Mouse (Mus musculus) bone marrow, adult 2 months (tissue): ENCODE results near the gene Rprd1b. TPM values are rescaled to one million over a fixed set of nuclear protein-coding genes. Genes with fewer than 3 reads are reported as not detected.

Experiments used
- H3K27ac ChIP-seq: fragments of 200-500 bp; 2 replicates; pipeline ENCODE4 v1.5.1; 2012; ENCODE audit warnings: low read depth, mild to moderate bottlenecking, control low read depth, inconsistent platforms, low read length; ENCODE audit not compliant: control insufficient read depth, poor library complexity, insufficient read depth
- H3K4me1 ChIP-seq: fragments of 200-500 bp; 2 replicates; pipeline ENCODE4 v1.6.1; 2011; ENCODE audit warnings: low read length; ENCODE audit not compliant: control insufficient read depth, insufficient read depth
- H3K4me3 ChIP-seq: fragments of 200-500 bp; replicated peaks from 2 replicates; pipeline ENCODE3; 2011; ENCODE audit warnings: mild to moderate bottlenecking, low read depth, low read length, control low read depth; ENCODE audit not compliant: control insufficient read depth
- CTCF ChIP-seq: fragments of 200-500 bp; IDR thresholded peaks from 2 replicates; pipeline ENCODE4 v1.5.1; 2011; ENCODE audit warnings: low read length, control low read depth; ENCODE audit not compliant: control insufficient read depth, insufficient read depth
- POLR2A ChIP-seq: fragments of 200-500 bp; IDR thresholded peaks from 2 replicates; pipeline ENCODE4 v1.6.1; 2011; ENCODE audit warnings: low read depth, mild to moderate bottlenecking, control low read depth, low read length, borderline replicate concordance; ENCODE audit not compliant: control insufficient read depth
- WGBS: fragments of 180-500 bp; shearing (Covaris S2); methylation state at CpG from one replicate; pipeline ENCODE4 v1.1.7; 2018; 5-methylcytosine and 5-hydroxymethylcytosine counted together
- polyA plus RNA-seq: library from polyadenylated mRNA; stranded (reverse); fragments of >200 nt; gene quantifications from 2 replicates; pipeline ENCODE4 v1.2.4, GENCODE M21; 2011; ENCODE audit warnings: low replicate concordance; ENCODE audit not compliant: missing spikeins, insufficient read depth, insufficient read length

The Rprd1b gene
- polyA plus RNA-seq, 1 experiment, result 8.6 TPM

DNA sequence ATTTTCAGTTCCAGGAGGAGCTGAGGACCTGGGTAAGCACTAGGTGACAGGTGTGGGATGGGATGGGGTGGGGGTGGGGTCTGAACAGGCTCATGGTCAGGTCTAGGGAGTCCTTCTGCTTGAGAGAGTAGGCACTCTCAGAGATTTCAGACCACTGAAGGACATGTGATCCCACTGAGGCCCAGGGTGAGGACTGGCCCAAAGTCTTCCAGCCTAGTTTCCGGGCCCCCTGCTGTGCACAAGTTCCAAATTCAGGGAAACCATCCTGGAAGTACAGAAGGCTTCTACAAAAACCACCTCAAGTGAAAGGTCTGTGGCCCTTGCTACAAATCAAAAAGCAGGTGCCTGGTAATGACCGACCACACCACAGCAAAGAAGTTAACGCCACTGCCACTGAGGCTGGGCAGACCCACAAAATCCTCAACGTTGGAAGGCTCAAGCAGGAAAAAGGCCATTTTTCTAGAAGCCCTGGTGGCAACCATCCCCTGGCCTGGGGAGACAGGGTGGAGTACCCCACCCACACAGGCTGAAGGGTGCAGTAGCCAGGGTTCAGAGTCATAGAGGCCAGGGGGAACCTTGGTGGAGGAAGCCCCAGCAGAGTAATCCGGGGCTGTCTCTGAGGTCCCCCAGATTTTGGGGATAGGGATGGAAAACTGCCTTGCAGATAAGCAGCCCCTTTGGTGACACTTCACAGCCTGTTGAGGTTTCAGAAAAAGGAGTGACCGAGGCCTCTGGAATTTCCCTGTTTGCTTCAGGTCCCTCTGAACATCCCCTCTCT lies 116.6 kb downstream of the Rprd1b start:
- peak overlapping the region; percentile 81 for H3K4me3 ChIP-seq
- H3K4me1 ChIP-seq, result peaks cover 6% of the 10 kb centered on the region; the same call in 1 of the 2 replicates
- 75% methylated on average over 6 of the region's 6 CpGs for WGBS
- no peak overlapping the region for H3K27ac ChIP-seq
- TF ChIP-seq POLR2A (no peak), CTCF (no peak)

DNA sequence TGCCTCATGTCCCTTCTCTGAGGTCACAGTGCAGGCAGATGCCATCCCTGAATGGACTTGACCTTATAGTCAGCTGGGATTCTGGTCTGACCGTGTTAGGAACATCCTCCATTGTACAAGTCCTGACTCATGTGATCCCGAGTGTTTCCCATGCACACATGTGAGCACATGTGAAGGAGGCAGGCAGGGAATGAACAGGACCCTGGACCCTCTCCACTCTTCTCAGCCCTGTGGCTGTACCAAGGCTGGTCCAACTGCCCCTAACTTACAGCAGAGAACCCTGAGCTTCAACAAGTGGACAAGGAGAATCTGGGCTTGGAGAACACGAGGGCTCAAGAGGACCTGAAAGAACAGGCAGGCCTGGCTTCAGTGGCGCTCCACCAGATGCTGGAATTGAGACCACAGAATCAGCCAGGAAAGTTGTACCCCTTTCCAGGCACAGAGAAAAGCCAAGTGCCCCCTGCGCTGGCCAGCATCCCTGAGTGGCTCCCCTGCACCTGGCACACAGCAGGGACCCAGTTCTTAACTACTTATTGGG lies 117.3 kb downstream of the Rprd1b start:
- Histone ChIP-seq H3K27ac (no peak overlapping the region), H3K4me3 (peak overlapping the region; percentile 81), H3K4me1 (peaks cover 6% of the 10 kb centered on the region; the same call in 1 of the 2 replicates)
- WGBS, result 79% methylated on average over 5 of the region's 5 CpGs
- TF ChIP-seq POLR2A (no peak), CTCF (no peak)

DNA sequence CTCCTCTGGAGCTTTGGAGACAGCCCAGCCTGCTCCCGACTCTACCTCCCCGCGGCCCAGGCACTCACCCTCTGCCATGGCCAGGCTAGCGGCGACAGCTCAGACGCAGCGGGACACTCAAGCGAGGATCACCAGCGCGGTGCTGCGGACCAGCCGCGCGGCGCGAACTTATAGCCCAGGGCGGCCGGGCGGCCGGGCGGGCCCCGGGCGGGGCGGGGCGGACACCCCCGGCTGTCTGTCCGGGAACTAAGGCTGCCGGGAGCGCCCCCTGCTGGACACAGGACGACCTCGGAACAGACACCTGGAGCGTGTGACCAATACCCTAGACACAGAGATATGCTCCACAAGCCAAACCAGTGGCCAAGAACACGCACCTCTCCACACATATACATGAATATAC lies 117.9 kb downstream of the Rprd1b start, which contains the start of gene Tgm2:
Tgm2 (minus strand) TSS at position 214 of the 400 bp plus-strand sequence.
- peak within 1 kb of the TSS; percentile 71 for H3K27ac ChIP-seq
- under 1% methylated on average over 33 of the region's 33 CpGs for WGBS
- peak; percentile 73 for TF ChIP-seq CTCF
- peak; percentile 62; the same call in 1 of the 2 replicates for TF ChIP-seq POLR2A
- peak within 1 kb of the TSS; percentile 81 for H3K4me3 ChIP-seq
- H3K4me1 ChIP-seq, result peaks cover 4% of the 10 kb centered on the region; the same call in 1 of the 2 replicates

DNA sequence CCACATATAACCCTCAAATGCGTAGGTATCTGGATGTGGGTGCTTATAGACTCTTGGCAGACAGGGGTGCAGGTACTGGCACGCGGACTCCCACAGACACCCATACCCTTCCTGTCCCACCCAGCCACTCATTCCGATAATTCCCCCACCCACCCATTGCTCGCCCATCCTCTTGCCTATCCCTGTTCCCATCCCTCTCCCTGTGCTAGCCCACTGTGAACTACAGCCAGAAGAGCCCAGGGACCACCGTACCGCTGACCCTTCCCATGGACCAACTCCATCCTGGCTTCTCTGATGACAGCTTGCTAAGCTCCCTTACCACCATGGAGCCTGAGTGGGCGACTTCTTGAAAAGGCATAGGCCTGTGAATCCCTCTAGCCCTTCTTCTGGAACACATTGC lies 118.7 kb downstream of the Rprd1b start:
- Histone ChIP-seq H3K4me1 (peaks cover 1% of the 10 kb centered on the region; the same call in 1 of the 2 replicates), H3K4me3 (no peak overlapping the region), H3K27ac (no peak overlapping the region)
- no peak for TF ChIP-seq CTCF
- TF ChIP-seq POLR2A, result no peak
- 88% methylated on average over 8 of the region's 8 CpGs for WGBS

DNA sequence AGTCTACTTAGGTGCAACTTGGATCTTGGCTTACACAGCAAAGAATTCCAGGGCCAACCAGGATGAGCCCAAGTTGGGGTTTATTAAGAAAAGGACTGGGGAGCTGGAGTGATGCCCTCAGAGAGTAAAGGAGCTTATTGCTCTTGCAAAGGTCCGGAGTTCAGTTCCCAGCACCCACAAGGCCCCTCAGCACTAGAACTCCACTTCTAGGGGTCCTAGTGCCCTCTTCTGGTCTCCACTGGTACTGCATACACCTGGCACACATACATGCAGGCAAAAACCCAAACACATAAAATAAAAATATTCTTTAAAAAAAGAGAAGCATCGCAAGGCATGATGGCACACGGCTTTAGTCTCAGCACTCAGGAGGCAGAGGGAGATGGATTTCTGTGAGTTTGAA lies 122.8 kb downstream of the Rprd1b start:
- Histone ChIP-seq H3K4me1 (peaks cover 4% of the 10 kb centered on the region; the same call in 1 of the 2 replicates), H3K4me3 (no peak overlapping the region), H3K27ac (no peak overlapping the region)
- 92% methylated on average over 3 of the region's 3 CpGs for WGBS
- TF ChIP-seq CTCF (no peak), POLR2A (no peak)

DNA sequence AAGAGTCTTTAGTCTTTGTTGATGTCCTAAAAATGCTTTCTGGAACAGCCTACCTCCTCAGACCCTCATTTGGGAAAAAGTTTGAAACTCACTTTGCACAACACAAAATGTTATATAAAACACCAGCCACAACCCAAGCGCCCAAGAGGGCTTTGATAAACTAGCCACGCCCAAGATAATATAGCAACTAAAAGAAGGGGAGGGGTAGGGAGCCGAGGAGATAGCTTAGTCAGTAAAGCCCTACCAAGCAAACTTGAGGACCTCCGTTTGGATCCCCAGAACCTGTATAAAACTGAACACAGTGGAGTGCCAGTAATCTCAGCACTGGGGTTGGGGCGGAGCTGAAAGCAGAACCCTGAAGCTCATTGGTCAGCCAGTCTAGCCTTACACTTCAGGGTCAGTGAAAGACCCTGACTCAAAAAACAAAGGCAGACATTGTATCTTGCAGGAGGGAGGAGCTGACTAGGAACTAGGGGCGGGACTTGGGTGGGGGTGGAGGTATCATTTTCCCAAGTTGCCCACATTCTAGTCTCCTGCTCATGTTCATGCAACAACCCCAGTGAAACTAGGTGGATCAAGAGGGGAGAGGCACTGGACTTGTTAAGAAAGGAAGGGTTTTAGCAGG lies 124.5 kb downstream of the Rprd1b start:
- H3K4me1 ChIP-seq, result peaks cover 4% of the 10 kb centered on the region; the same call in 1 of the 2 replicates
- no peak overlapping the region for H3K27ac ChIP-seq
- TF ChIP-seq POLR2A, result no peak
- no peak for TF ChIP-seq CTCF
- H3K4me3 ChIP-seq, result no peak overlapping the region
- WGBS, result 51% methylated on average over 6 of the region's 6 CpGs

DNA sequence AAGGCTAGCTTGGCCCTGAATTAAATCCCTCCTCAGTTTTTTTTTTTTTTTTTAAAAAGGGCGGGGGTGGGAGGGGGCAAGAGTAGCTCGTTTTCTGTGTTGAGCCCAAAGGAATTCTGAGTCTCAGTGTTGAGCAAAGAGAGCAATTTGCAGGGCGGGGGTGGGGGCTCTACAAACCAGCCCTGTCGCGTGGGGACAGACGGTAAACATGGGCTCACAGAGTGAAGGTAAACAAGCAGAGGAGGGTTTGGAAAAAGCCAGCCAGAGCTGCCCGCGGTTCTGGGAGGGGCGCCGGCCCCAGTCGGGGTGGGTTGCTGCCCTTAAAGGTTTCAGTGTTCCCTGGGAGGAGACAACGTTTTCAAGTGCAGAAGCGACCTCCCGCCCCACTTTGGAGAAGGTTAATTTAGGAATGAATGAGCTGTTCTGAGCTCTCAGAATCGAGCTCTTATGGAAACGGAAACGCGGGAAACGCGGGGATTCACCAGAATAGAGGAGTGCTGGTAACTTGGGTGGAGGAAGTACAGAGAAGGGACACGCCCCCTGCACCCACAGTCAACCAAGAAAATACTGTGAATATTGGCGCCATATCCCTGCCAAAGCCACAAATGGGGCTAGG lies 125.5 kb downstream of the Rprd1b start:
- H3K4me1 ChIP-seq, result peaks cover 4% of the 10 kb centered on the region; the same call in 1 of the 2 replicates
- no peak for TF ChIP-seq CTCF
- TF ChIP-seq POLR2A, result no peak
- WGBS, result under 1% methylated on average over 22 of the region's 22 CpGs
- H3K4me3 ChIP-seq, result peak overlapping the region; percentile 54
- H3K27ac ChIP-seq, result no peak overlapping the region

DNA sequence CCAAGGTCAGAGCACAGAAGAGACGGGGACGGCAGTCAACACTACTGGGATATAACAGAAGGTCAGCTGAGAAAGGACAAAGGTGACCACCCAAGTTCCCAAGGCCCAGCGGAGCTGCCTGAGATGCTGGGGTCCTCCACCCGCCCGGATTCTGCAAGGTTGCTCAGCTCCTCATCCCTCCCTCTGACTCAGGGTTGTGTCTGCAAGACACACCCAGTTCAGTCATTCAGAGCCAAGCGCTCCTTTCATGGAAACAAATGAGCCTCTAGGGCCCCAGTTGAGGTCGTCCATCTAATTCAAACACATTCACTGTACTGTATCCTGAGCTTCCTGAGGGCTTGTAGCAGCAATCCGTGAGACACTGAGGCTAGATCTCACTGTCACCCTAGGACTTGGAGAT lies 126.3 kb downstream of the Rprd1b start:
- H3K4me1 ChIP-seq, result peaks cover 4% of the 10 kb centered on the region; the same call in 1 of the 2 replicates
- TF ChIP-seq POLR2A (no peak), CTCF (no peak)
- H3K4me3 ChIP-seq, result no peak overlapping the region
- 85% methylated on average over 8 of the region's 8 CpGs for WGBS
- no peak overlapping the region for H3K27ac ChIP-seq
